Comparison of ENCODE assay signal across 19 mouse cellular contexts in the genomic region with DNA sequence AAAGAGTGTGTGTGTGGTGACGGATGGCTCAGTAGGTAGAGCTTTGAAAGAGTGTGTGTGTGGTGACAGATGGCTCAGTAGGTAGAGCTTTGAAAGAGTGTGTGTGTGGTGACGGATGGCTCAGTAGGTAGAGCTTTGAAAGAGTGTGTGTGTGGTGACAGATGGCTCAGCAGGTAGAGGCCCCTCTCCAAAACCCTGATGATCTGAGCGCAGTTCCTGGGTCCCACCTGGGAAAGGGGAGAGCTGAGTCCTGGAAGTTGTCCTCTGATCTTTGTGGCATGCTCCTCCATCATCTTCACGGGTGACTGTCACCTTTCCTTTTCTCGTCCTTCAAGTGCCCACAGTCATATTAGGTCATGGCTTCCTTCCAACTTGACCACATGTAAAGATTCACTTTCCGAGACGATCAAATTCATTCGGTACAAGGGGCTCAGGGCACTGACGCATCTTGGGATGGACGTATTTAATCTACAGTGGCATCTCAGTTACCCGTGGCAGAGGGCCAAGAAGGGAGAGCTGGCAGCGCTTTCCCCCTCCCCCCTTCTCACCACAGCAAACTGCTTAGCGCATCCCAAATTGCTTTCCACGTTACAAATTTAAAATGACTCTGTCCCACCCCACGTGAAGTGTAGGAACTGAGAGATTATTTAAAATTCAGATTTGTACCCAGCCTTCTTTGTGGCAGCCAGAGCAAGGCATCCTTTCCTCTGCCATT.
DNase-seq lines count a peak whose midpoint lies in the region; ATAC-seq lines count a peak whose summit lies in the region.
"Had no signal": no experiment of that assay in that cellular context is flagged by ENCODE, and none has a peak within 500 bp of the region (broad histone marks: within the 10 kb centered on the region; RNA-seq: fewer than 3 reads in every experiment).

No protein-coding gene starts in this region.

- ATAC-seq in hindbrain, embryonic 15.5 days (ENCODE audit: low FRiP score, low read depth): peak; percentile 47; the same call in 1 of the 2 replicates
- ATAC-seq in hindbrain, embryonic 11.5 days (ENCODE audit: low FRiP score): no peak
- ATAC-seq: Patski had no signal

- no peaks in the 10 kb centered on the region for H3K9me3 ChIP-seq in hindbrain, embryonic 15.5 days
- H3K9me3 ChIP-seq in hindbrain, embryonic 11.5 days (ENCODE audit: control insufficient read depth, low read length): no peaks in the 10 kb centered on the region
- no peaks in the 10 kb centered on the region for H3K9me3 ChIP-seq in limb, embryonic 10.5 days (replicated peaks)
- H3K9me3 ChIP-seq: embryonic facial prominence, embryonic 13.5 days; heart, embryonic 10.5 days; liver, embryonic 13.5 days; stomach, embryonic 15.5 days had no signal

- no peaks in the 10 kb centered on the region for H3K27me3 ChIP-seq in hindbrain, embryonic 15.5 days
- no peaks in the 10 kb centered on the region for H3K27me3 ChIP-seq in hindbrain, embryonic 11.5 days (ENCODE audit: control insufficient read depth, insufficient read depth, low read length)
- H3K27me3 ChIP-seq in limb, embryonic 10.5 days (ENCODE audit: low read depth, poor library complexity, severe bottlenecking): no peaks in the 10 kb centered on the region
- H3K27me3 ChIP-seq: embryonic facial prominence, embryonic 13.5 days; liver, embryonic 13.5 days; Patski; stomach, embryonic 15.5 days had no signal

- H3K27ac ChIP-seq in hindbrain, embryonic 15.5 days (replicated peaks): no peak overlapping the region
- H3K27ac ChIP-seq in hindbrain, embryonic 11.5 days (ENCODE audit: low read depth, low read length): no peak overlapping the region
- no peak overlapping the region for H3K27ac ChIP-seq in limb, embryonic 10.5 days
- H3K27ac ChIP-seq: embryonic facial prominence, embryonic 13.5 days; heart, embryonic 10.5 days; liver, embryonic 13.5 days; stomach, embryonic 15.5 days had no signal

- 43% methylated on average over 15 of the region's 15 CpGs for WGBS in hindbrain, embryonic 15.5 days
- WGBS in hindbrain, embryonic 11.5 days: 77% methylated on average over 15 of the region's 15 CpGs
- WGBS in limb, embryonic 10.5 days: 88% methylated on average over 15 of the region's 15 CpGs

- no peak overlapping the region for H3K9ac ChIP-seq in hindbrain, embryonic 15.5 days
- H3K9ac ChIP-seq in hindbrain, embryonic 11.5 days (ENCODE audit: low read depth, low read length): no peak overlapping the region
- H3K9ac ChIP-seq: embryonic facial prominence, embryonic 13.5 days; liver, embryonic 13.5 days; stomach, embryonic 15.5 days had no signal

- H3K4me3 ChIP-seq in hindbrain, embryonic 15.5 days: no peak overlapping the region
- no peak overlapping the region for H3K4me3 ChIP-seq in hindbrain, embryonic 11.5 days (ENCODE audit: low read depth, low read length)
- no peak overlapping the region for H3K4me3 ChIP-seq in limb, embryonic 10.5 days
- H3K4me3 ChIP-seq: embryonic facial prominence, embryonic 13.5 days; heart, embryonic 10.5 days; liver, embryonic 13.5 days; stomach, embryonic 15.5 days had no signal

- peak; percentile 27 to 58 for DNase-seq in cerebellum, postnatal 25 days
- no peak for DNase-seq in cerebellum, adult 18-20 months
- no peak for DNase-seq in hindbrain, embryonic 11.5 days (ENCODE audit: low spot score)
- peak; percentile 55 to 64 for DNase-seq in right cerebral cortex, postnatal 10 days (ENCODE audit: low spot score in 2 of 2)
- no peak for DNase-seq in right cerebral cortex, adult 18-20 months
- no peak for DNase-seq in testis, postnatal 14 days (ENCODE audit: low spot score)
- DNase-seq in limb, embryonic 10.5 days (ENCODE audit: low spot score): no peak
- DNase-seq: adrenal gland, postnatal 36 days; gastrocnemius, postnatal 25 days; heart, postnatal 4 days; kidney, adult 2 months; kidney, postnatal 36 days; liver, embryonic 13.5 days; thymus, postnatal 14 days had no signal

- H3K4me1 ChIP-seq in hindbrain, embryonic 15.5 days (replicated peaks): peaks cover 9% of the 10 kb centered on the region
- no peaks in the 10 kb centered on the region for H3K4me1 ChIP-seq in hindbrain, embryonic 11.5 days (replicated peaks; ENCODE audit: control insufficient read depth, insufficient read depth, low read length)
- H3K4me1 ChIP-seq in limb, embryonic 10.5 days: peaks cover 4% of the 10 kb centered on the region
- H3K4me1 ChIP-seq: liver, embryonic 13.5 days; stomach, embryonic 15.5 days had no signal

- H3K36me3 ChIP-seq in hindbrain, embryonic 15.5 days: no peaks in the 10 kb centered on the region
- no peaks in the 10 kb centered on the region for H3K36me3 ChIP-seq in hindbrain, embryonic 11.5 days (ENCODE audit: control insufficient read depth, insufficient read depth, low read length)
- H3K36me3 ChIP-seq in limb, embryonic 10.5 days: no peaks in the 10 kb centered on the region
- H3K36me3 ChIP-seq: embryonic facial prominence, embryonic 13.5 days; heart, embryonic 10.5 days; liver, embryonic 13.5 days; stomach, embryonic 15.5 days had no signal

- no peak overlapping the region for H3K4me2 ChIP-seq in hindbrain, embryonic 15.5 days
- no peak overlapping the region for H3K4me2 ChIP-seq in hindbrain, embryonic 11.5 days (replicated peaks; ENCODE audit: low read depth, low read length)
- H3K4me2 ChIP-seq: embryonic facial prominence, embryonic 13.5 days; liver, embryonic 13.5 days; stomach, embryonic 15.5 days had no signal

Comparison
In these comparisons a context has a peak if more than half of its experiments do, and no peak if none do; other contexts are left out.
1. DNase-seq: peak in cerebellum, postnatal 25 days (2 of 2) and right cerebral cortex, postnatal 10 days (2 of 2); none in cerebellum, adult 18-20 months (0 of 2), hindbrain, embryonic 11.5 days (single experiment), right cerebral cortex, adult 18-20 months (single experiment), testis, postnatal 14 days (single experiment) and limb, embryonic 10.5 days (single experiment).